Mouse (Mus musculus) forebrain, embryonic 10.5 days (tissue): ENCODE results near the gene Uqcc1. TPM values are rescaled to one million over a fixed set of nuclear protein-coding genes. Genes with fewer than 3 reads are reported as not detected.

ENCODE experiments used
- DNase-seq: peaks from one replicate; pipeline ENCODE4 v3.0.0-alpha.2; 2017; ENCODE audit warnings: low spot score; ENCODE audit errors: extremely low spot score
- H3K27ac ChIP-seq: fragments of 300-500 bp; sonication (generic); 2 replicates; pipeline ENCODE4 v1.5.1; 2016; ENCODE audit warnings: mild to moderate bottlenecking
- H3K27me3 ChIP-seq: fragments of 300-500 bp; sonication (generic); 2 replicates; pipeline ENCODE4 v1.6.1; 2016; ENCODE audit warnings: mild to moderate bottlenecking; ENCODE audit not compliant: poor library complexity, severe bottlenecking
- H3K36me3 ChIP-seq: fragments of 300-500 bp; sonication (generic); replicated peaks from 2 replicates; pipeline ENCODE4 v1.6.1; 2016; ENCODE audit warnings: mild to moderate bottlenecking, moderate library complexity
- H3K4me1 ChIP-seq: fragments of 300-500 bp; sonication (generic); 2 replicates; pipeline ENCODE4 v1.6.1; 2016
- H3K4me3 ChIP-seq: fragments of 300-500 bp; sonication (generic); 2 replicates; pipeline ENCODE4 v1.5.1; 2016; ENCODE audit warnings: mild to moderate bottlenecking, moderate library complexity
- H3K9me3 ChIP-seq: fragments of 300-500 bp; sonication (generic); 2 replicates; pipeline ENCODE4 v1.6.1; 2016; ENCODE audit warnings: mild to moderate bottlenecking, moderate library complexity
- WGBS: fragments of 180-500 bp; shearing (Covaris S2); methylation state at CpG from one replicate; pipeline ENCODE4 v1.1.7; 2016; 5-methylcytosine and 5-hydroxymethylcytosine counted together
- polyA plus RNA-seq: library from polyadenylated mRNA; unstranded; fragments of >200 nt; fragmentation: Nextera tagmentation; extraction: Ambion mirVana; gene quantifications from 2 replicates; pipeline ENCODE4 v1.2.1, GENCODE M21; 2016

Gene Uqcc1
- polyA plus RNA-seq, 1 experiment from 2014 or later, result 78.4 TPM

GRCm38 (mm10) chr2:155869772-155870171 is 60.3 kb downstream of the Uqcc1 start:
- DNase-seq, result no peak
- H3K9me3 ChIP-seq, result no peaks in the 10 kb centered on the region
- H3K4me3 ChIP-seq, result no peak overlapping the region
- H3K27me3 ChIP-seq, result no peaks in the 10 kb centered on the region
- WGBS, result 82% methylated on average over 5 of the region's 5 CpGs
- no peak overlapping the region for H3K27ac ChIP-seq
- no peaks in the 10 kb centered on the region for H3K4me1 ChIP-seq
- peaks cover 50% of the 10 kb centered on the region for H3K36me3 ChIP-seq

DNA sequence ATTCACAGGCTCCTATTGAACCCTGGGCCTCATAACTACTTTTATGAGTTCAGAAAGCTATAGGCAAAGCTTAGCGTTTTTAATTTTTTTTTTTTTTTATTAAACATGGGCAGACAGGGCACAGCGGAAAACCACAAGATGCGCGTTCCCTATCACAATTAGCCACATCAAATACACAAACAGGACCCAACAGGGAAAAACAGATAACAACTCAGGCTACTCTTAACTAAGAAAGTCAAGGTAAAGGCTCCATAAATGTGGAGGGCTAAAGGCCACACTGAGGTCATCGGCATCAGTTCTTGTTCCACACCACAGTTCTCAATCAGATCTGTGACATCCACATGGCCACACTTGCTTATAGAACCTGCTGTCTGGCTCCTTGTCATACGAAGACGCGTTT is 61.8 kb downstream of the Uqcc1 start:
- Histone ChIP-seq H3K4me3 (no peak overlapping the region), H3K27ac (no peak overlapping the region), H3K36me3 (peaks cover 37% of the 10 kb centered on the region), H3K9me3 (no peaks in the 10 kb centered on the region), H3K4me1 (peaks cover 4% of the 10 kb centered on the region), H3K27me3 (no peaks in the 10 kb centered on the region)
- WGBS, result 95% methylated on average over 8 of the region's 8 CpGs
- DNase-seq, result no peak

DNA sequence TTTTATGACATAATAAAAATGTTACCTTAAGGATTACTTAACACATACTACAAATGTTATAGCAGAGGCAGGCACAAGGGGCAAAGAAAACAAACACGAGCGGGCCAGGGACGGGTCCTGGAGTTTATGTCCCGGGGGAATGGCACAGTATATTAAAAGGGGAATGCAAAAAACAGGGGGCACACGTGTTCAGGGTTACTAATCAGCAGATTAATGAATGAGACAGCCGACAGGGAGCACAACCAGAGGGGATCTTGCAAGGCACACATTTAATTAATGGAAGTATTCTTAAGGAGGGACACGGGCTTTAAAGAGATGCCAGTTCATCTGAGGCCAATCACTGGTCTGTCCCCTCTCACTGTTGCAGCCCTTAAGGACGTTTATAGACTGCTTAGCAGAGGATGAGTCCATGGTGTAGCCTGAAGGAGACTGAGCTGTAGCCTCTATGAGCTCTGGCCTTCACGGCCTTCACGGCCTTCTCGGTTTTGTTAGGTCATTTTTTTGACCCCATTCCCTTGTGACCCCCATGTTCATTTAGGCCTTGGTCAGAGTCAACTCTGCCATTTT is 66.7 kb downstream of the Uqcc1 start:
- Histone ChIP-seq H3K9me3 (no peaks in the 10 kb centered on the region), H3K27ac (no peak overlapping the region), H3K27me3 (no peaks in the 10 kb centered on the region), H3K4me1 (peaks cover 14% of the 10 kb centered on the region), H3K36me3 (peaks cover 34% of the 10 kb centered on the region), H3K4me3 (no peak overlapping the region; the same call in 1 of the 2 replicates)
- WGBS, result 73% methylated on average over 11 of the region's 11 CpGs
- DNase-seq, result no peak

- Histone ChIP-seq H3K27ac (no peak overlapping the region), H3K36me3 (peaks cover 32% of the 10 kb centered on the region), H3K9me3 (no peaks in the 10 kb centered on the region), H3K4me1 (peaks cover 14% of the 10 kb centered on the region), H3K27me3 (no peaks in the 10 kb centered on the region), H3K4me3 (no peak overlapping the region; the same call in 1 of the 2 replicates)
- WGBS, result 87% methylated on average over 13 of the region's 13 CpGs
- no peak for DNase-seq
These were observed 67.4 kb downstream of the Uqcc1 start for GRCm38 (mm10) chr2:155862573-155863300.

- no peak for DNase-seq
- 92% methylated on average over 6 of the region's 6 CpGs for WGBS
These were observed 68.5 kb downstream of the Uqcc1 start for GRCm38 (mm10) chr2:155861581-155861980.

DNA sequence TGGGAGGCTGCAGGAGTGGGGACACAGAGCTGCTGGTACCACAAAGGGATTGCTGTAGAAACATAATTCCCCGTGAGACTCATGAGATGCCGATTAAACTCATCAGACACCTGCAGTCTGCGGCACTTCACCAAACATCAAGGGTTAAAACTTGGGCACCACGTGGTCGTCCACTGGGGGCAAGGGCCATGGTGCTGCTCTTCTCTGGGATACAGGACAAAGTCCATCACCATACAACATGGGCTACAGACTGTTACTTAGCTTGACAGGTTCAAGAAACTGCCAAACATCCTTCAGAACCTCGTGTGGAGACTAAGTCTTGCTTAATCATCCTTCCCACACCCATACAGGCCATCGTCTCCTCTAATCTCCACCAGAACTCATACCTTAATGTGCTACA is 70.0 kb downstream of the Uqcc1 start:
- no peak for DNase-seq
- Histone ChIP-seq H3K27me3 (no peaks in the 10 kb centered on the region), H3K4me1 (peaks cover 14% of the 10 kb centered on the region), H3K9me3 (no peaks in the 10 kb centered on the region), H3K36me3 (peaks cover 47% of the 10 kb centered on the region), H3K27ac (no peak overlapping the region), H3K4me3 (no peak overlapping the region)
- 85% methylated on average over 7 of the region's 7 CpGs for WGBS

More at GRCm38 (mm10) chr2:155861581-155861980, 68.5 kb downstream of the Uqcc1 start:
- Histone ChIP-seq H3K4me3 (no peak overlapping the region), H3K27me3 (no peaks in the 10 kb centered on the region), H3K9me3 (no peaks in the 10 kb centered on the region), H3K4me1 (peaks cover 14% of the 10 kb centered on the region), H3K36me3 (peaks cover 33% of the 10 kb centered on the region), H3K27ac (no peak overlapping the region)

GRCm38 (mm10) chr2:155852536-155852935 is 77.6 kb downstream of the Uqcc1 start:
- Histone ChIP-seq H3K4me3 (no peak overlapping the region), H3K27me3 (no peaks in the 10 kb centered on the region), H3K9me3 (no peaks in the 10 kb centered on the region), H3K27ac (no peak overlapping the region), H3K4me1 (no peaks in the 10 kb centered on the region), H3K36me3 (peaks cover 90% of the 10 kb centered on the region)
- 89% methylated on average over 5 of the region's 5 CpGs for WGBS
- no peak for DNase-seq

DNA sequence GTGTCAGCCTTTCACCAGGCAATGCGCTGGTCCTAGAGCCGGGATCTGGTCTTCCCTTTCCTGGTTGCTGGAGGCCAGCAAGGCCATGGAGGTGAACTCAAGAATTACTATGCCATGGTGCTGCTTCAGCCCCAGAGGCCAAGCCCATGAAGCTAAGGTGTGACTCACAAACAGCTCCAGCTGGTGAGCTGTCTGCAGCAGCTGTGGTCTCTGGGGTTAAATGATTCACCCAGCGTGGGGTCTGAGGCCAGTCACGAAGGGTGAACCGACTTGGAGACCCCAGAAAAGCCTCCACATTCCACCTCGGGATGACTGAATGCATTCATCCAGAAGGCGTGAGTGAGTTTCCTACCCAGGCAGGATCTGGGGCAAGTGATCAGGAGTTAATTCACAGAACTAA is 80.0 kb downstream of the Uqcc1 start:
- WGBS, result 82% methylated on average over 7 of the region's 7 CpGs
- Histone ChIP-seq H3K27ac (no peak overlapping the region), H3K4me3 (no peak overlapping the region), H3K4me1 (no peaks in the 10 kb centered on the region), H3K27me3 (no peaks in the 10 kb centered on the region), H3K36me3 (peaks cover 91% of the 10 kb centered on the region), H3K9me3 (no peaks in the 10 kb centered on the region)
- no peak for DNase-seq

- Histone ChIP-seq H3K27me3 (no peaks in the 10 kb centered on the region), H3K27ac (no peak overlapping the region), H3K36me3 (peaks cover 95% of the 10 kb centered on the region), H3K4me1 (no peaks in the 10 kb centered on the region), H3K9me3 (no peaks in the 10 kb centered on the region), H3K4me3 (no peak overlapping the region)
- WGBS, result 71% methylated on average over 7 of the region's 7 CpGs
- no peak for DNase-seq
These were observed 80.6 kb downstream of the Uqcc1 start for GRCm38 (mm10) chr2:155849464-155849863.

DNA sequence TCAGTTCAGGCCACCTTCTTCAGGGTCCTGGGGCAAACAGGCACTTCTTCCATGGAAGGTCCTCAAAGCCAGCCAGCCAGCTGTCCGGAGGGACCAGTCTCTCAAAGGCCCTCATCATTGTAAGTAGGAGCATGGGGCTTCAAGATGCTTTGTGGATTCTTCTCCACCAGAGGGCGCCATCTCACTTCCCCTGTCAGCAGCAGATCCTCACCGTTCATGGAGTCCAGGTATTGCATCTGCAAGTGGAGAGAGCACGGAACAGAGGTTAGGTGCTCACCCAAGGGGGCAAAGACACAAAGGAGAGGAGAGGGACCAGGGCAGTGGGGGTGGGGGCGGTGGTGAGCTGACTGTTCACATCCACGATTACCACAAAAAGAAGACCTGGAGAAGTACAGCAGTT is 81.8 kb downstream of the Uqcc1 start:
- no peaks in the 10 kb centered on the region for H3K9me3 ChIP-seq
- no peak overlapping the region for H3K27ac ChIP-seq
- H3K27me3 ChIP-seq, result no peaks in the 10 kb centered on the region
- H3K4me1 ChIP-seq, result no peaks in the 10 kb centered on the region
- DNase-seq, result peak; percentile 78
- peaks cover 85% of the 10 kb centered on the region for H3K36me3 ChIP-seq
- H3K4me3 ChIP-seq, result no peak overlapping the region
- whole genome bisulfite sequencing, result 48% methylated on average over 6 of the region's 6 CpGs

- DNase-seq, result no peak
- Histone ChIP-seq H3K4me3 (no peak overlapping the region), H3K27ac (no peak overlapping the region), H3K9me3 (no peaks in the 10 kb centered on the region), H3K27me3 (no peaks in the 10 kb centered on the region), H3K4me1 (no peaks in the 10 kb centered on the region), H3K36me3 (peaks cover 74% of the 10 kb centered on the region)
- 92% methylated on average over 8 of the region's 8 CpGs for WGBS
These were observed 83.2 kb downstream of the Uqcc1 start for GRCm38 (mm10) chr2:155846930-155847329.

DNA sequence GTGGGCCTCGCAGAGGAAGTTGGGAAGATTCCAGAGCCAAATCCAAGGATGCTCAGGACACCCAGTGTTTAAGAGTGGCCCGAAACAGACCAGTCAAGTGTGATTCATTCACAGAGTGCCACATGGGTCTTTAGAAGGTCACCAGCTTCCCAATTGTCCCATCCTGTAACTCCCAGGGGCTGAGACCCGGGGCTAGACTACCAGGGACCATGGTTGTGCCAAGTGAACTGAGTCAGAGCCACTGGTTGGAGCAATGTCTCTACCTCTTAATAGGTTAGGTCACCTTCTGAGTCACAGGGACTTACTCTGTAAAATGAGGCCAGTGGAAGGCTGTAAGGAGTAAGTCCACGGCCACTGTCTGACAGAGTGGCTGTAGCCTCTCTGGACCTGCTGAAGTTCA is 91.1 kb downstream of the Uqcc1 start:
- 83% methylated on average over 4 of the region's 4 CpGs for WGBS
- no peak for DNase-seq
- Histone ChIP-seq H3K36me3 (no peaks in the 10 kb centered on the region), H3K4me3 (no peak overlapping the region), H3K9me3 (no peaks in the 10 kb centered on the region), H3K4me1 (0 out of 2 replicates have a peak, but pooled peaks cover 3% of the 10 kb centered on the region), H3K27me3 (0 out of 2 replicates have a peak, but pooled peaks cover 4% of the 10 kb centered on the region), H3K27ac (no peak overlapping the region)

- 0 out of 2 replicates have a peak, but pooled peaks cover 4% of the 10 kb centered on the region for H3K27me3 ChIP-seq
- no peak overlapping the region for H3K27ac ChIP-seq
- DNase-seq, result no peak
- no peaks in the 10 kb centered on the region for H3K9me3 ChIP-seq
- WGBS, result 79% methylated on average over 3 of the region's 3 CpGs
- no peaks in the 10 kb centered on the region for H3K36me3 ChIP-seq
- no peak overlapping the region for H3K4me3 ChIP-seq
- H3K4me1 ChIP-seq, result peaks cover 6% of the 10 kb centered on the region; the same call in 1 of the 2 replicates
These were observed 92.1 kb downstream of the Uqcc1 start for GRCm38 (mm10) chr2:155837961-155838360.
